Mouse (Mus musculus) cerebral cortex, adult 2 months (tissue): Measurements from ENCODE around the gene Ankrd13a.

Experiments
- WGBS: fragments of 180-500 bp; shearing (Covaris S2); methylation state at CpG from one replicate; pipeline ENCODE4 v1.1.7; 2018; 5-methylcytosine and 5-hydroxymethylcytosine counted together

Ankrd13a gene

DNA sequence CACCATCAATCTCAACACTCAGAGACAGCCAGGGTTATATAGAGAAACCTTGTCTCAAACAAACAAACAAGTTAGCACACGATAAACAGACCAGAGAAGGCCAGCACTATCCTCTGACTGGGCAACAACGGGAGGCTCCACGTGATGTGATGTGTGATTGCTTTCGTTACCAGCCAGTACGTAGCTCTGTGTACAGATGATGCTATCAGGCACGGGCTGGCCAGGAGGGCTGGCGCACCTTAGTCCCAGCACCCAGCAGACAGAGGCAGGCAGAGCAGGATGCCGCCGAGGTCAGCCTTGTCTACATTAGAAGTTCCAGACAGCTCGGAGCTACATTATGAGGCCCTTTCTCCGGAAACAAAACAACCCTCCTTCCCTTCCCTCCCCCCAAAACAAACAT lies 25.4 kb downstream of the Ankrd13a start:
- WGBS, result 87% methylated on average over 11 of the region's 11 CpGs

DNA sequence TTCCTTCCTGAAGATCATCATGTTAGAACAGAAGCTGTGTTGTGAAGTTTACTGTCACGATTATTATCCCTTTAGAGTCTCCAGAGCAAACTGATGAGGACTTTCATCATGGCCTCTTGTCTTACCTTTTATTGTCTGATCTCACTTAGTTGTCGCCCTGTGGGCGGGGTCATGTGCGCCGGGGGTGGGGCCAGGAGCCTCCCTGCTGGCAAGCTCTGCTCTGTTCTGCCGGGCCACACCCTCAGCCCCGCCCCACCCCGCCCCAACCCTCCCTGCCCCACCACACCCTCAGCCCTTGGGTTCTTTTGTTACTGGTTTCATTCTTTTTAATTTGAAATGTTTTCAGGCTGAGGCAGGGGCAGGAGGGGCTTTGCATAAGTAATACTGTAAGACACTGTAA lies 26.6 kb downstream of the Ankrd13a start:
- WGBS, result 31% methylated on average over 8 of the region's 8 CpGs

DNA sequence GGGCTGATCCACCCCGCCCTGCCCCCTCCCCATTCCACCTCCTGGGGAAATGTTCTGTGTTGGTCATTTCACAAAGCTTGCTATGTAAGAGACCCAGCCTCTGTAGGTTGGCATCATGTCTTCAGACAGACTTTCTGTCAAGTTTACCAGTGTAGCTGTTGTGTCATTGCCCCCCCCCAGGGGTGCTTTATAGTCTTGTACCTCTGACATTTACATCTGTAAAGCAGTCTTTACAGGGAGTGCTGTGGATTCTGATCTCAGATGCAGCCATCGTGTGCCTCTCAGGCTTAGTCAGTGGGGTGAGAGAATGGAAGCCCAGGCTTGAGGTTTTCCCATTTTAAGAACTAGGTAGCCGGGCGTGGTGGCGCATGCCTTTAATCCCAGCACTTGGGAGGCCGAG lies 27.4 kb downstream of the Ankrd13a start:
- WGBS, result 88% methylated on average over 6 of the region's 6 CpGs

GRCm38 (mm10) chr5:114803231-114803630 lies 28.8 kb downstream of the Ankrd13a start:
- WGBS, result 88% methylated on average over 13 of the region's 13 CpGs

DNA sequence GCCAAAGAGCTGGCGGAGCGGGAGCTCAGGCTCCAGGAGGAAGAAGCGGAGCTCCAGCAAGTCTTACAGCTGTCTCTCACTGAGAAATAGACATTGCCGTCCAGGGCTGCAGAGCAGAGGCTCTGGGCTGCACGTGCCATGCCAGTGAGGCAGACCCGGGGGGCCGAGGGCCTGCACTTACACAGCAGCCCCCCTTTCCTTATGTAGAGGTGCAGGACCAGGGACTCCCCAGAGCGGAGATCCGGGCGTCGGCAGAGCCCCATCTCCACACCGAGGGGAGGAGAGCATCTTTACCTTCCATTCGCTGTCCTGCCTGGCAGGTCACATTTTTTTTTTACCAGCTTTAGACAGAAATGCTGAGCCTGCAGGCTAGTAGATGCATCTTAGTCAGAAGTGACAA lies 29.9 kb downstream of the Ankrd13a start:
- WGBS, result 75% methylated on average over 13 of the region's 13 CpGs

GRCm38 (mm10) chr5:114804958-114805357 lies 30.5 kb downstream of the Ankrd13a start:
- WGBS, result 14% methylated on average over 3 of the region's 3 CpGs

GRCm38 (mm10) chr5:114805436-114806350 lies 31.2 kb downstream of the Ankrd13a start:
- WGBS, result 56% methylated on average over 15 of the region's 15 CpGs

DNA sequence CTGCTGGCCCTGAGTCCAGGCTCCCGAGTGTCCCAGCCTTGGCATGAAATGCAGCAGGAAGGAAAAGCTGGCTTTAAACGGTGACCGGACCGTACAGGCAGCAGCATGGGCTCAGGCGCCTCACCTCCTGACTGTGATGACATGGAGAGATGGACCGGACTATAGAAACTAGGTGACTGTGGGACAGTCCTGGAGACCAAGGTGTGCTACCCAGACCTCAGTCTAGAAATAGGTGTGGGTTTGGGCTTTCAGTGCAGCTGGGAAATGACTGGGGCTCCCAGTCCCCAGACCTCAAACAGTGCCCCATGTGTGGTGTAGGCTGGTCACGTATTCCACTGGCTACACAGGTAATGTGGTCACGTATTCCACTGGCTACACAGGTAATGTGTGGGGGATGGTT lies 32.2 kb downstream of the Ankrd13a start:
- 73% methylated on average over 8 of the region's 8 CpGs for WGBS

DNA sequence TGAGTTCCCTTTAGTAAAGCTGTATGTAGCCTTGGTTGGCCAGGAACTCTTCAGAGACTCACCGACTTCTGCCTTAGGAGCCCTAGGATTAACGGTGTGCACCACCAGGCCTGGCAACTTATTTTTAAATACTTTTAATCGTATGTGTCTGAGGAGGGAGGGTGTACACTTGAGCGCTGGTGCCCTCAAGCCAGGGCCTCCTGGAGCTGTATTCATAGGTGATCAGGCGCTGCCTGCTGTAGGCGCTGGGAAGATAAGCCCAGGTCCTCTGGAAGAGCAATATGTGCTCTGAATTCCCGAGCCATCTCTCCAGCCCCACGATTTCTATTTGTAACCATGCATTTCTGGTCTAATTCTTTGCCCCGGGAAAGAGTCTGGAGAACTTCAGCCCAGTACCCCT lies 32.6 kb downstream of the Ankrd13a start:
- 36% methylated on average over 9 of the region's 9 CpGs for WGBS

- WGBS, result 22% methylated on average over 8 of the region's 8 CpGs
These were observed 33.0 kb downstream of the Ankrd13a start for GRCm38 (mm10) chr5:114807468-114807867.

- WGBS, result 77% methylated on average over 6 of the region's 6 CpGs
These were observed 33.4 kb downstream of the Ankrd13a start for GRCm38 (mm10) chr5:114807893-114808292.

GRCm38 (mm10) chr5:114808385-114808784 lies 33.9 kb downstream of the Ankrd13a start:
- WGBS, result 68% methylated on average over 8 of the region's 8 CpGs

DNA sequence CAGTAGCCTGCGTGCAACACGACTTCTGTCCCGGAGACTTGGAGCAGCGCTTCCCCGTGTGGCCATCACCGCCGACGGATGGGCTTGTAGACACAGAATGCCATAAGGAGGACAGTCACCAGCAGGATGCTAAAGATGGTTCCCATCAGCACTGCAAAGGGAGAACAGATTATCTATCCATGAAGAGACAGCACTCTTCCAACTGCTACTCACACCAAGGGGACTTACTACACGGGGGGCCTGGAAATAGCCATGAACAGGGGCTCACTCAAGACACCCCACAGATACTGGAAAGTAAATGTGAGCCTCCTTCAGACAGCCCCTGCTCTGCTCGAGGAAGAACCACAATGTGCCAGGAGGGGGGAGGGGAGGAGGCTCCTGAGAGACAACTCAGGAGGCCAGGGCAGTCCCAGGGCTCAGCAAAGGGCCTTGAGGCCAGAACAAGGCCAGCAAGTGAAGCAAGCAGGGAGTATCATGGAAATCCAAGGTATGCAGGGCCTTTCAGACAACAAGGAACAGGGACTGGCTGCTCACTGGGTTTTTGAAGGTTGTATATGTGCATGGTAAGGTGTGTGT lies 34.8 kb downstream of the Ankrd13a start:
- 60% methylated on average over 10 of the region's 10 CpGs for WGBS

DNA sequence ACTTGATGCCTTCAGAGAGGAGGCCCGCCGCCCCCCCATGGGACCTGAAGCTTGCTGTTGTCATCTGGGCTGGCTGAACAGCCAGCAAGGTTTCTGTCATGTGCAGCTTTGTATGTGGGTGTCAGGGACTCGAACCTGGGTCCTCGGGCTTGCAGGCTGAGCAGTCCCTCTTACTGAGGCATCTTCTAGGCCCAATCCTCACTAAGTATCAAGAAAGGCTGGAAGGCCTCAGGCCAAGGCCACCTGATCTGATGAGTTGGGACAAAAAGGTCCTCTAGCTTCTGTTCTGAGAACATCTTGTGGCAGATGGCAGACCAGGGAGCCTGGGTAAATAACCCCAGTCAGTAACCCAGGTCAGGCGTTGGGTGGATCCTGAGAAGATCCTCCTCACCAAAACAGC lies 35.3 kb downstream of the Ankrd13a start:
- WGBS, result 82% methylated on average over 5 of the region's 5 CpGs

- whole genome bisulfite sequencing, result under 1% methylated on average over 50 of the region's 50 CpGs
These were observed 39.2 kb downstream of the Ankrd13a start for GRCm38 (mm10) chr5:114813525-114814181.

DNA sequence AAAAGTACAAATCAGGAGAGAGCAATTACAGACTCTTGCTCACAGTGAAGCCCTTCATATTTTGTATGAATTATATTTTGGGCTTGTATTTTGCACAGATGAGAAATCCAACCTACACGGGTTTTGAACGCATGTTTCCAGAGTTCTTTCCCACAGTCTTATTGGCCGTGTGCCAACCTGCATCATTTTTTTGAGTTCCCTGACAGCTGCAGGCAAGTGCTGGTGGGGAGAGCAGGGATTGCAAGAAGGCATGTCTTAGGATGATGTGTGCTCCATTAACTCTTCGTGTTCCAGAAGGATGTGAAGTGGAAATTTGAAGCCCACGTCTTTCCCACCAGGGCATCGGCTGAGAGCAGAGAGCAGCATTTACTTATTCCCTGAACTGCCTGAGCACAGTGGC lies 42.1 kb downstream of the Ankrd13a start:
- 65% methylated on average over 6 of the region's 6 CpGs for WGBS

GRCm38 (mm10) chr5:114818124-114818523 lies 43.6 kb downstream of the Ankrd13a start:
- 74% methylated on average over 11 of the region's 11 CpGs for WGBS

- 6% methylated on average over 53 of the region's 53 CpGs for WGBS
These were observed 48.6 kb downstream of the Ankrd13a start, which contains the start of gene 1500011B03Rik for GRCm38 (mm10) chr5:114822796-114823688. 1500011B03Rik (minus strand) TSS chr5:114823468.

DNA sequence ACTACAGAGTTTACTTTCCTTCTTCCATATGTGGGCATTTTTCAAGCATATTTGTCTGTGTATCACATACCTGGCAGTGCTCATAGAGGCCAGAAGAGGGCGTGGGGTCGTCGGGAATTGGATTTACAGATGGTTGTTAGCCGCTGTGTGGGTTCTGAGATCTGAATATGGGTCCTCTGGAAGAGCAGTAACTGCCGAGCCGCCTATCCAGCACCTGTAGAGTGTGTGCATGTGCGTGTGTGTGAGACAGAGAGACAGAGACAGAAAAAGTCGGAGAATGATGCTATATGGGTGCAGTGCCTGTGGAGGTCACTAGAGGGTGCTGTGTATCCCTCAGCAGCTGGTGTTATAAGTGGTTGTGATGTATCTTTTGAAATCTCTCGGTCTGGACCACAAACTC lies 49.7 kb downstream of the Ankrd13a start:
- WGBS, result 6% methylated on average over 9 of the region's 9 CpGs

GRCm38 (mm10) chr5:114825978-114826691 lies 51.7 kb downstream of the Ankrd13a start:
- 8% methylated on average over 26 of the region's 27 CpGs for whole genome bisulfite sequencing

- WGBS, result 86% methylated on average over 12 of the region's 12 CpGs
These were observed 53.0 kb downstream of the Ankrd13a start for GRCm38 (mm10) chr5:114827427-114827826.
